Mouse (Mus musculus) testis, adult 2 months (tissue): Measurements from ENCODE around the gene Dennd2a. TPM values are rescaled to one million over a fixed set of nuclear protein-coding genes. Genes with fewer than 3 reads are reported as not detected.

Source experiments
- H3K27ac ChIP-seq: fragments of 200-500 bp; 2 replicates; pipeline ENCODE4 v1.5.1; 2012; ENCODE audit warnings: low read depth, low read length; ENCODE audit not compliant: control insufficient read depth, insufficient read depth
- H3K27me3 ChIP-seq: fragments of 200-500 bp; 2 replicates; pipeline ENCODE4 v1.6.1; 2012; ENCODE audit warnings: mild to moderate bottlenecking, low read length, moderate library complexity; ENCODE audit not compliant: control insufficient read depth, insufficient read depth
- H3K36me3 ChIP-seq: fragments of 200-500 bp; 2 replicates; pipeline ENCODE4 v1.6.1; 2012; ENCODE audit warnings: mild to moderate bottlenecking, low read length; ENCODE audit not compliant: control insufficient read depth, insufficient read depth
- H3K4me1 ChIP-seq: fragments of 200-500 bp; 2 replicates; pipeline ENCODE4 v1.6.1; 2012; ENCODE audit warnings: low read length; ENCODE audit not compliant: control insufficient read depth, insufficient read depth
- H3K4me3 ChIP-seq: fragments of 200-500 bp; 2 replicates; pipeline ENCODE4 v1.5.1; 2012; ENCODE audit warnings: low read depth, mild to moderate bottlenecking, low read length, moderate library complexity, mixed read lengths; ENCODE audit not compliant: control insufficient read depth
- CTCF ChIP-seq: fragments of 200-500 bp; IDR thresholded peaks from 2 replicates; pipeline ENCODE4 v1.5.1; 2012; ENCODE audit warnings: low read depth, mild to moderate bottlenecking, inconsistent platforms, low read length, moderate library complexity; ENCODE audit not compliant: control insufficient read depth, insufficient read depth, insufficient replicate concordance
- POLR2A ChIP-seq: fragments of 200-500 bp; IDR thresholded peaks from 2 replicates; pipeline ENCODE4 v1.6.1; 2012; ENCODE audit warnings: low read depth, mild to moderate bottlenecking, inconsistent platforms, low read length, moderate library complexity; ENCODE audit not compliant: control insufficient read depth
- polyA plus RNA-seq: library from polyadenylated mRNA; depleted of rRNA; stranded (reverse); fragments of >200 nt; gene quantifications from 2 replicates; pipeline ENCODE4 v1.2.3, GENCODE M21; 2012; rRNA removed

Gene Dennd2a
- polyA plus RNA-seq, 1 experiment, result 9.5 TPM

- no peaks in the 10 kb centered on the region for H3K4me1 ChIP-seq
- TF ChIP-seq POLR2A (no peak), CTCF (no peak)
- H3K27me3 ChIP-seq, result no peaks in the 10 kb centered on the region
- no peak overlapping the region for H3K4me3 ChIP-seq
- no peak overlapping the region for H3K27ac ChIP-seq
- no peaks in the 10 kb centered on the region; the same call in 1 of the 2 replicates for H3K36me3 ChIP-seq
Observed at GRCm38 (mm10) chr6:39414106-39414505, 143.6 kb downstream of the Dennd2a start.

Other genes with a start within 250 kb of the Dennd2a start
- 6.4 and 7.0 TPM in 2 replicates for gene Slc37a3, start 180.2 kb downstream of the Dennd2a start, polyA plus RNA-seq
- gene Rab19, start 176.7 kb downstream of the Dennd2a start, polyA plus RNA-seq, result 0.26 and 0.77 TPM in 2 replicates
- 366 and 374 TPM in 2 replicates for gene Mkrn1, start 137.4 kb downstream of the Dennd2a start, polyA plus RNA-seq
- gene Adck2, start 16.0 kb upstream of the Dennd2a start, polyA plus RNA-seq, result 4.2 and 5.5 TPM in 2 replicates
- 0.90 and 1.0 TPM in 2 replicates for gene Gm42420, start 27.9 kb upstream of the Dennd2a start, polyA plus RNA-seq
- gene Ndufb2, start 34.7 kb upstream of the Dennd2a start, polyA plus RNA-seq, result 127 and 128 TPM in 2 replicates
- 49.2 and 49.5 TPM in 2 replicates for gene Braf, start 167.6 kb upstream of the Dennd2a start, polyA plus RNA-seq